Mouse (Mus musculus): ENCODE results near the gene Itpr2. TPM values are rescaled to one million over a fixed set of nuclear protein-coding genes. Genes with fewer than 3 reads are reported as not detected.

The Itpr2 gene
- 238 TPM for polyA plus RNA-seq (2017; shearing (Covaris generic))

GRCm38 (mm10) chr6:146501866-146502804 lies at the start of gene Itpr2:
Gene Itpr2, minus strand, starts transcription at chr6:146502223.

Other genes with a start within 250 kb of the Itpr2 start
- 186 TPM for gene Fgfr1op2, start 75.0 kb upstream of the Itpr2 start, polyA plus RNA-seq (2017; shearing (Covaris generic))
- gene Ints13, start 75.6 kb upstream of the Itpr2 start, polyA plus RNA-seq (2017; shearing (Covaris generic)): 94.2 TPM
- gene Med21, start 140.3 kb upstream of the Itpr2 start, polyA plus RNA-seq (2017; shearing (Covaris generic)): 85.2 TPM
- gene Tm7sf3, start 140.6 kb upstream of the Itpr2 start, polyA plus RNA-seq (2017; shearing (Covaris generic)): 2.6 TPM
- 9.8 TPM for gene Stk38l, start 222.8 kb upstream of the Itpr2 start, polyA plus RNA-seq (2017; shearing (Covaris generic))